Mouse (Mus musculus): Measurements from ENCODE around the gene Ephx3. TPM values are rescaled to one million over a fixed set of nuclear protein-coding genes. Genes with fewer than 3 reads are reported as not detected.

The Ephx3 gene
- total RNA-seq, 2 experiments from 2014 or later, result 0.25 to 0.61 TPM

DNA sequence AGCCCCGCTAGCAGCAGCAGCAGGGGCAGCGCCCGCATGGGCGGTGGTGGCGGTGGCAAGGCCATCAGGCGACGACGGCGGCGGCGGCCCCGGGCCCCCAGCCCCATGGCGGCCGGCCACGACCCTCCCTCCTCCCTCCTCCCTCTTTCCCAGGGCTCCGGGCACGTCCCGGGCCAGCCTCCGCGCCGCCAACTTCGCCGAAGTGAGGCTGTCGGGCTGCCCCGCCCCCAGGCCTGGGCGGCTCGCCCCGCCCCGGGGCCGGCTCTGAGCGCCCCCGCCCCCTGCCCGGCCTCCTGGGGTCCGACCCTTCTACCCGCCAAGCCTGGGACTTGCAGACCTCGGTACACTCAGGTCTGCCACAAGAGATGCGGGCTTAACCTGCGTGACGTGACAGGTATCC, 22.7 kb downstream of the Ephx3 start, which contains the start of gene Notch3:
Gene Notch3, minus strand, starts transcription at position 166 of the 400 bp plus-strand sequence.
- H3K27ac ChIP-seq, result peak within 1 kb of the TSS; percentile 78
- intact Hi-C loops (cut with DNase I), result no loop called here
- DNase-seq, result peak; percentile 76
- H3K4me3 ChIP-seq, result peak within 1 kb of the TSS; percentile 76
- TF ChIP-seq CTCF (IDR thresholded peaks at IDR 0.05), result no peak

DNA sequence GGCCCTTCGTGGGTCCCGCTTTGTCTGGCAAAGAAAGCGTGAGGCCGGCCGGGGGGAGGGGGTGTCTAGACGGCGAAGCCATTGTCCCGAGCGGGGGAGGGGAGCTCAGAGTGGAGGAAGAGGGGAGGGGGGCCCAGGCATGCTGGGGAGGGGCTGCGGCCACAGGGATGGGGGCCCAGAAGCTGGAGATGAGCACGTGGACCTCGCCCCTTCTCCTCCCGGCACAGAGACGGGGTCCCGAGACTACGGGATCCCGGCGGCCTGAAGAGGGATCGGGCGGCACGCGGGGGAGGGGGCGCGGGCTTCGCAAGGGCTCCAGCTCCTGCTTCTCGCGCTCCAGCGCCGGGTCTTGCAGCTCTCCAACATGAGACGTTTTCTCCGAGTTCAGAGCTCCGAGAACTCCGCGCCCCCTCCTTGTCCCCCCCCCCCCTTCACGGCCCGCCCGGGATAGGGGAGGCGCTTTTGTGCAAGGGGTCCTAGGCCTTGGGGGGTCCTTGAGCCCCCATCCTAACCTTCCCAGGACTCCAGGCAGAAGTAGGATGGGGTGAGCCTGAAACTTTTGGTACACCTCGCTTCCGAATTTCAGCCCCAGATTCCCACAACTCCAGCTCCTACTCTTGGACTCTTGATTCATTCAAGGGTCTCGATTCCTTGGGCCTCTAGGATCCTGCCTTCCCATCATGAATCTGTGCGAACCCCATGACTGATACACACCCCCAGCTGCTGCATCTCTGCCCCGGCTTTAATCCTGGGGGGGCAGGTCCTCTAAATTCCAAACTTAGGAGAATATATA, 23.4 kb downstream of the Ephx3 start:
- peak; percentile 55 for DNase-seq
- intact Hi-C loops (cut with DNase I), result no loop called here
- TF ChIP-seq CTCF (IDR thresholded peaks at IDR 0.05), result no peak
- Histone ChIP-seq H3K4me3 (peak overlapping the region; percentile 76), H3K27ac (peak overlapping the region; percentile 78)

DNA sequence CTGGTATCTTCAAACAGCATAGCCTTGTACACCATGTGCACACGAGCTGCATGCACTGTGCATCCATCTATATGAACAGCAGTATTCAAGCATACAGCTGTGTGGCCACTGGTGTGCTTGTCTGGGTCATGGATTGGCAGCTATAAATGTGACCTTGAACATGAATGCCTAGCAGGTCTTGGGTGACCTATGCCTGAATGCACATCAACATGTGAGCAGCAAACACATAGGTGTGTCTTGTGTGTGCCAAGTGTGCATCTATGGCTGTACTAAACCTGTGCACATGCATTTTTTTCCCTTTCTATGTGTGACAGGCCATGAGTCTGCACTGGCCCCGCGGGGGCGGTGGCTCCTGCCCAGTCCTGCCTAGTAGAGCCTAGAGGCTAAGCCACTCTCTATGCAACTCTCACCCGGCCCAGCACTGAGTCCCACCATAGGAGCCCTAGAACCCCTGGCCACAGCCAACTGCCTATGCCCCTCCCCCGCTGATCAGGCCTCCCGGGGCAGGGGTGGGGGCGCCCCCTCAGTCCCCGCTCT, 24.0 kb downstream of the Ephx3 start:
- Histone ChIP-seq H3K4me3 (peak overlapping the region; percentile 76), H3K27ac (peak overlapping the region; percentile 78)
- no peak for TF ChIP-seq CTCF (IDR thresholded peaks at IDR 0.05)
- intact Hi-C loops (cut with DNase I), result no loop called here
- no peak for DNase-seq

DNA sequence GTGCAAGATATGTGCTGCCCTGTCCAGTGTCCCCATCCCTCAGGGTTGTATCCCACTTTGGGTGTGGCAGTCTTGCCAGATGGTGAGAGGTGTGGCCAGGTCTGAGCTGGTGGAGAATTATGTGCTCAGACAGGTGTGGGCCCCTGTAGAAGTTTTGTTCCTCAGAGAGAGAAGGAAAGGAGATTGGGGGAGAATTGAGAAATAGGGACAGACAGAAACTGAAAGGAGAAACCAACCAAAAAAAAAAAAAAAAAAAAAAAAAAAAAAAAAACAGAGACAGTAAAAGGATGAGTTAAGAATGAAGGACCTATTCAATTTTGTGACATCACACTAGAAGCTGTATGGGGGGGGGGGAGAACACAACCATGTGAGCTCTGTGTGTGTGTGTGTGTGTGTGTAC, 24.6 kb downstream of the Ephx3 start:
- no peak for DNase-seq
- intact Hi-C loops (cut with DNase I), result loop anchor here (5.0 kb wide), 1 partner anchor 43 kb away; no protein-coding TSS in a partner anchor
- TF ChIP-seq CTCF (IDR thresholded peaks at IDR 0.05), result no peak
- Histone ChIP-seq H3K4me3 (peak overlapping the region; percentile 76), H3K27ac (peak overlapping the region; percentile 78)

DNA sequence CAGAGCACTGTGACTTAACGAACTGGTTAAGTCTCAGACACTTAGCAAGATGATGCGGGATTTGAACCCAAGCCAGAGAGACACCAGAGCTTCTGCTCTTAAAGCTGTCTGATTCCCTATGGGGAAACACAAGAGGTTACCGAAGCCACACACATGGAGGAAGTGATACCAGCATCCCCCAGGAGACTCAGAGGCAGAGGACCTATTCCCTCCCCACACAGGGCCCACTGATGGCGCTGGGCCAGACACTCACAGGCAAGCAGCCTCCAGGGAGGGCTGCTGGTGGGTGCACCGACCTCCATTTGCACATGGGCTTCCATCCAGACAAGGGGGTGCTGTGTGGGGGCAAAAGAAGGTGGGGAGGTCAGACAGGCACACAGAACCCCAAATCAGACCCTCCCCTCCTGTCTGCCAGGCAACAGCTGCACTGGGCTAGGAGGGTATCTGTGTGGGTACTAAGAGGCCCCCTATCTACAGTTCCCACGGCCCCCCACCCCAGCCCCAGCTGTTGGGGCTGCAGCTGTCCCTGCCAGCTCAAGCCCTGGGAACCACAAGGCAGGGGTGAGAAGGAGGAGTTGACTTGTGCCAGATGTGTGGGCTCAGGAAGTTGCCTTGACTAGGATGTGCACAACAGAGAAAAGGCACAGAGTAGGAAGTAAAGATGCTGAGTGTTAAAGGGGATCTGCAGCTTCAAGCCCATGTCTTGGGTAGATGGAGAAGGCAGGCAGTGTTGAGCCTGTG, 25.3 kb downstream of the Ephx3 start:
- Histone ChIP-seq H3K27ac (peak overlapping the region; percentile 74), H3K4me3 (peak overlapping the region; percentile 75)
- no peak for DNase-seq
- intact Hi-C loops (cut with DNase I), result loop anchor here (5.0 kb wide), 1 partner anchor 43 kb away; no protein-coding TSS in a partner anchor
- TF ChIP-seq CTCF (IDR thresholded peaks at IDR 0.05), result no peak

DNA sequence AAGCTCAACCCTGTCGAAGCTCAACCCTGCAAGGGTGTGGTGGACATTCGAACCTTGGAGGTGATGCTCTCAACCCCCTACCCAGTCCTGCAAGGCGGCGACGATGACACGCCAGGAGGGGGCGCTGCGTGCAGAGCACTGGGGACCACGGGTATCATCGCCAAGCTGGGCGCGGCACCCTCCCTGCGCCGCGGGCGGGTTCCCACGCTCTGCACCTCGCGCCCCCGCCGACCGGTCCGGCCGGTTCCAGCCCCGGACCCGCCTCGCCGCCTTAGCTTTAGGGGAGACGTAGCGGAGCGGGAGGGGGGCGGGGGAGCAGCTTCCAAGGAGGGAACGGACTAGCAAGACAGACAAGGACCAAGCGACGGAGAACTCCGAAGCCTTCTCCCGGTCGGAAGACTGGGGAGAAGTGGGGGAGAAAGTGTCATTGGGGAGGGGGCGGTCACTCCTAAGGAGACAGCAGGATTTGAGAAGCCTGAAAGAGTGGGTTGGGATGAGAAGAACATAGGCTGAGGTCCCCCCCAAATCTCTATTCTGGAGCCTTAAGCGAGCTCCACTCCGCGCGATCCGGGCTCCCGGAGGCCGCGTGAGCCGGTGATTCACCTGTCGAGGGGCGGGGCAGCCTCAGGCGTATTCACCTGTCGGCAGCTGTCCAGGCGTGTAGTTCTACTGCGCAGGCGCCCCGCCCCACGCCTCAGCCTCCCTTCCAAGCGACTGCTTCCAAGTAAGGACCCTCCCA, 27.1 kb downstream of the Ephx3 start:
- Histone ChIP-seq H3K27ac (peak overlapping the region; percentile 74), H3K4me3 (peak overlapping the region; percentile 75)
- TF ChIP-seq CTCF (IDR thresholded peaks at IDR 0.05), result peak; percentile 80
- DNase-seq, result peak; percentile 84
- intact Hi-C loops (cut with DNase I), result loop anchor here (5.0 kb wide), 1 partner anchor 45 kb away; no protein-coding TSS in a partner anchor

DNA sequence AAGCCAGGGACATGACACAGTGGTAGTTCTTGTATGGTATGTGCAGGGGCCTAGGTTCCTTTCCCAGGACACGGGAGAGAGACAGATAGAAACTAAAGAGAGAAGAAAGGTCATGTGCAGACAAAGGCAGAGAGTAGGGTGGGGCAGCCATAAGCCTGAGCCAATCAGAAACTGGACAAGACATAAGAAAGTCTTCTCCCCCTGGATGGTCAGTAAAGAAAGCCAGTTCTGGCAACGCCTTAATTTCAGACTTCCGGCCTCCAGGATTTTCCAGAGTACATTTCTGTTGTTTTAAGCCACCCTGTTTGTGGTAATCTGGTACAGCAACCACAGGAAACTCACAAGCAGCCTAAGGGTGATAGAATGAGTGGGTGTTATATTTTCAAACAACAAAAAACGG, 28.5 kb downstream of the Ephx3 start:
- intact Hi-C loops (cut with DNase I), result loop anchor here (5.0 kb wide), 1 partner anchor 46 kb away; no protein-coding TSS in a partner anchor
- Histone ChIP-seq H3K27ac (peak overlapping the region; percentile 74), H3K4me3 (peak overlapping the region; percentile 75; the same call in 1 of the 2 replicates)
- TF ChIP-seq CTCF (IDR thresholded peaks at IDR 0.05), result no peak
- DNase-seq, result no peak

DNA sequence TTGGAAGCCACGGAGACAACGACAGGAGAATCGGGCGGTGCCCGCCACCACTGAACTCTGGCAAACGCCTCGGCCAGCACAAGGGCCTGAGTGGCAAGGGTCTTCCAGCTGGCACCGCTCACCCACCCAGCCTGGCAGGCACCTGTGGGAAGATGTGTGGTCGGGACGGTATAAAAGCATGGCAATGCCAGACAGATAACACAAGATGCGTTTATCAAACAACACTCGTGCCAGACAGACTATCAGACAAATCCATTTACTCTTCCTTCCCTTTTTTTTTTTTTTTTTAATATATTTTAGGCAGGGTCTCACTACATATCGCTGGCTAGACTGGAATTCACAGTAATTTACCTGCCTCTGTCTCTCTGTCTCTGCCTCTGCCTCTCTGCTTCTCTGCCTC, 30.5 kb downstream of the Ephx3 start:
- no peak overlapping the region for H3K27ac ChIP-seq
- no peak for TF ChIP-seq CTCF (IDR thresholded peaks at IDR 0.05)
- DNase-seq, result no peak
- intact Hi-C loops (cut with DNase I), result no loop called here
- H3K4me3 ChIP-seq, result no peak overlapping the region; the same call in 1 of the 2 replicates

DNA sequence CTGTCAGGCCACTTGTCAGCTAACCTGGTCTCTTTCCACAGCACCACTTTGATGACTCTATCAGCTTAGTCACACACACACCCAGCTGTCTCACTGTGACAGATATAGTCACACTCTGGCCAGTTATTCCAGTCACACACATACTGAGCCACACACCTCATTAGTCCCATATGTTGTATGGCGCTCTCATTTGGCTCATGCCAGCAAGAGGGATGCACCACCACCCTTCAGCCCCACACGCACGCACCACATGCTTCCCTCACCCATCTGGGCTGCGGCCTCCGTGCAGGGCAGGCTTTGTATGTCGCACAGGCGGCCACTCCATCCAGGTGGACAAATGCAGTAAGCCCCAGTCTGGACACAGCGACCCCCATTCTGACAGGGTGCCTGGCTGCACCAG, 42.6 kb downstream of the Ephx3 start:
- H3K27ac ChIP-seq, result no peak overlapping the region
- intact Hi-C loops (cut with DNase I), result loop anchor here (10.0 kb wide), 1 partner anchor 348 kb away; no protein-coding TSS in a partner anchor
- no peak overlapping the region for H3K4me3 ChIP-seq
- DNase-seq, result no peak
- TF ChIP-seq CTCF (IDR thresholded peaks at IDR 0.05), result no peak

DNA sequence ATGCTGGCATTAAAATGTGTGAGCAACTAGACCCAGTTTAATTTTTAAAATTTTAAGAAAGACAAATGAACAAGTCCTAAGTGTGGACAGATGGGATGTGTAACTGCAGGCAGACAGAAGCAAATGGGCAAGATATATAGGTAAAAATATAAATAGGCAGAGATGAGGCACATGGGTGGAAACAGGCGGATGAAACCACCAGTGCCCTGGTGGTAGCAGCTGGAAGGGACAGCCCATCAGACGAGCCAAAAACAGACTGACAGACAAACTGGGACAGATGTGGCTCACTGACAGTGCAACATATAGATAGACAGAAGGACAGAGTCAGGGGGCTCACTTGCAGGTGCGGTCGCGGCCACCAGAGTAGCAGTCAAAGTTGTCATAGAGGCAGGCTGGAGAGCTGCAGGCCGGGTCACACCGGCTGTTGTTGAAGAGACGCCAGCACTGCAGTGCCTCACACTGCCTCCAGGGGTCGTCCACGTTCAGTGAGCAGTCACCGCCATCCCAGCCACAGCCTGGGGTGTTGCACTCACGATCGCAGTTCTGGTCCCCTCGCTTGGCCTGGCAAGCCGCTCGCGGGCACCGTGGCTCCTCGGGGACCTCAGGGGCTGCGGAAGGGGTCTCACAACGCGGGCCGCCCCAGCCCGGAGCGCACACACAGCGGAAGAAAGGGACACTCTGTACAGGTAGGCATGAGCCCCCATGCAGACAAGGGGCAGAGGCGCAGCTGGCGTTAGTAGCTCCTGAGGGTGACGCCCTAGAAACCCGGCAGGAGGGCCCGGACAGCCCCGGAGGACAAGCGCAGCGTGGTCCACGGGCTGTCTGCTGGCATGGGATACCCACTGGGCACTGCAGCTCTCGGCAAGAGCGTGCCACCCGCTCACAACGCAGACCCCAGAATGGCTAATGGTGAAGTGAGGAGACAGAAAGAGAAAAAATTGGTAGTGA, 46.2 kb downstream of the Ephx3 start:
- H3K4me3 ChIP-seq, result peak overlapping the region; percentile 67
- DNase-seq, result peak; percentile 90
- TF ChIP-seq CTCF (IDR thresholded peaks at IDR 0.05), result no peak; the same call in none of the 2 replicates
- H3K27ac ChIP-seq, result peak overlapping the region; percentile 50; the same call in 1 of the 2 replicates
- intact Hi-C loops (cut with DNase I), result loop anchor here (1.0 to 10.0 kb wide), 2 partner anchors 66 to 352 kb away; no protein-coding TSS in a partner anchor

DNA sequence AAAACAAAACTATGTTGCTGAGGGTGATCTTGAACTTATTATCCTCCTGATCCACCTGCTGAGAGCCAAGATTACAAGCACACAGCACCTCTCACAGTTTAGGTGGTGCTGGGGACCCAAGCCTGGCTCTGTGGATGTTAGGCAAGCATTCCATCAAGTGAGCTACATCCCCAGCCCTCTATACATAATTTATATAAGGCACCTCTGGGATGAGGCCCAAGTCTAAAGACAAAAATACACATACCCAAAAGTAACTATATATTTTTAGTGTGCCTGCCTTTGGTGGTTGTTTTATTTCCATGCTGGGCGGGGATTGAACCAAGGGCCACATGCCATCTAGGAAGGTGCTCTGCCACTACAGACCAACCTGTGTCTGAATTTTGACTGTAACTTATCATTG, 47.1 kb downstream of the Ephx3 start:
- Histone ChIP-seq H3K4me3 (no peak overlapping the region), H3K27ac (no peak overlapping the region)
- intact Hi-C loops (cut with DNase I), result loop anchor here (10.0 kb wide), 1 partner anchor 353 kb away; no protein-coding TSS in a partner anchor
- no peak for DNase-seq
- no peak for TF ChIP-seq CTCF (IDR thresholded peaks at IDR 0.05)

Other genes starting within 250 kb of the Ephx3 start
- gene Rrp1b, start 153.4 kb downstream of the Ephx3 start, total RNA-seq (2021), result 1 to 10 TPM; 7.0 to 9.3 TPM
- 1 to 10 TPM in 1 of 2 experiments, under 1 TPM in 1; 0.46 to 1.5 TPM for gene Hsf2bp, start 153.2 kb downstream of the Ephx3 start, total RNA-seq (2021)
- gene Notch3, start 22.7 kb downstream of the Ephx3 start, total RNA-seq (2021), result 10 to 100 TPM; 10.7 to 14.8 TPM
- 10 to 100 TPM; 45.8 to 47.4 TPM for gene Brd4, start 95.2 kb upstream of the Ephx3 start, total RNA-seq (2021)
- gene Akap8, start 131.7 kb upstream of the Ephx3 start, total RNA-seq (2021), result 10 to 100 TPM; 33.2 to 40.2 TPM
- 10 to 100 TPM; 34.5 to 43.4 TPM for gene Akap8l, start 161.1 kb upstream of the Ephx3 start, total RNA-seq (2021)
- 10 to 100 TPM; 13.0 to 13.7 TPM for gene Wiz, start 199.9 kb upstream of the Ephx3 start, total RNA-seq (2021)
- under 1 TPM; 0.06 to 0.31 TPM for gene Rasal3, start 214.0 kb upstream of the Ephx3 start, total RNA-seq (2021)
- not detected for gene Pglyrp2, start 234.6 kb upstream of the Ephx3 start, total RNA-seq (2021)

All from gastrocnemius, adult 2 months (tissue).